Mouse (Mus musculus): ENCODE data around the gene Dirc2. TPM values are rescaled to one million over a fixed set of nuclear protein-coding genes. Genes with fewer than 3 reads are reported as not detected.

The Dirc2 gene
- polyA plus RNA-seq, 1 experiment from 2014 or later: 16.7 TPM

DNA sequence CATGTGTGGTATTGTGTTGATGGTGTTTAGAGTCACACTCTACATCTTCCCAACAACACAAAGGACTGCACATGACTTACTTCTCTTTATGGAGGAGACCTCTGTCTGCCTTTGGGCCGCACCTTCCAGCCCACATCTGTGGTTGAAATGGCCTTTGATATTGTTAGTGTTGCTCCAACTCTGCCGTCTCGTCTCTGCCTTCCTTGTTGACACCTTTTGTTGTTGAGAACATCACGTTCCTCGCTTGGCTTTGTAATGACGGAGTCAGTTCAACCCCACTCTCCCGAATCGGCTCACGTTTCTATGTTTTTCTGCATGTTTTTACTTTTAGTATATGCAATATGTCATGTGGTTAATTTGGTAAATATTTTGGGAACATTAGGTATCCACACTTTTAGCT is 11.9 kb upstream of the Dirc2 start:
- 91% methylated on average over 9 of the region's 9 CpGs for WGBS
- no peak overlapping the region for H3K9ac ChIP-seq (replicated peaks; ENCODE audit: low read depth, low read length)

DNA sequence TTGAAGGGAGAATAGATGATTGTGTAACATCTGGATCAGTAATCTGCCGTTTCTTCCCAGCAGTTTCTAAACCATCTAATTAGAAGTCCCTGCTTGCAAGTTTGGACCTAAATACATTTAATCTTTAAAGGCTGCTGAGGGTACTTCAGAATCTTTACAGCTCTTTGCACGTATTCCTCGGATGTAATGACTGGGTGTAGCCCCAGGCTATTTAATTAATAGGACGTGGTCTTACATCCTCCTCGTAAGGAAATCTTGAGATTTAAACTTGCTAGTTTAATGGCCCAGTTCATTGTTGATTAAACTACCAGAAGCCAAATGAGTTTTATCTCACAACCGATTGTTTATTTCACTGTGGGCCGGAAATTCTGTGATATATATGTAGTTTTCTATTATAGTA is 10.5 kb upstream of the Dirc2 start:
- H3K27me3 ChIP-seq (ENCODE audit: control insufficient read depth, insufficient read depth, low read length): no peaks in the 10 kb centered on the region
- H3K4me1 ChIP-seq (ENCODE audit: control insufficient read depth, insufficient read depth, low read length): no peaks in the 10 kb centered on the region
- ATAC-seq (ENCODE audit: insufficient number of reproducible peaks, insufficient read depth, low FRiP score, low read depth): no peak
- WGBS: 85% methylated on average over 7 of the region's 7 CpGs
- no peaks in the 10 kb centered on the region for H3K36me3 ChIP-seq (ENCODE audit: control insufficient read depth, insufficient read depth, low read length)
- H3K9me3 ChIP-seq (ENCODE audit: control insufficient read depth, low read depth, low read length): no peaks in the 10 kb centered on the region
- H3K27ac ChIP-seq (ENCODE audit: low read length): no peak overlapping the region
- no peak overlapping the region for H3K9ac ChIP-seq (replicated peaks; ENCODE audit: low read depth, low read length)
- no peak overlapping the region for H3K4me3 ChIP-seq (ENCODE audit: low read depth, low read length)
- H3K4me2 ChIP-seq (replicated peaks; ENCODE audit: low read depth, low read length): no peak overlapping the region

More for the DNA sequence above, 11.9 kb upstream of the Dirc2 start:
- Histone ChIP-seq H3K4me1 (ENCODE audit: control insufficient read depth, insufficient read depth, low read length) (no peaks in the 10 kb centered on the region), H3K27me3 (ENCODE audit: control insufficient read depth, insufficient read depth, low read length) (no peaks in the 10 kb centered on the region), H3K36me3 (ENCODE audit: control insufficient read depth, insufficient read depth, low read length) (no peaks in the 10 kb centered on the region), H3K9me3 (ENCODE audit: control insufficient read depth, low read depth, low read length) (no peaks in the 10 kb centered on the region), H3K4me3 (ENCODE audit: low read depth, low read length) (no peak overlapping the region), H3K27ac (ENCODE audit: low read length) (no peak overlapping the region), H3K4me2 (replicated peaks; ENCODE audit: low read depth, low read length) (no peak overlapping the region)
- no peak for ATAC-seq (ENCODE audit: insufficient number of reproducible peaks, insufficient read depth, low FRiP score, low read depth)

DNA sequence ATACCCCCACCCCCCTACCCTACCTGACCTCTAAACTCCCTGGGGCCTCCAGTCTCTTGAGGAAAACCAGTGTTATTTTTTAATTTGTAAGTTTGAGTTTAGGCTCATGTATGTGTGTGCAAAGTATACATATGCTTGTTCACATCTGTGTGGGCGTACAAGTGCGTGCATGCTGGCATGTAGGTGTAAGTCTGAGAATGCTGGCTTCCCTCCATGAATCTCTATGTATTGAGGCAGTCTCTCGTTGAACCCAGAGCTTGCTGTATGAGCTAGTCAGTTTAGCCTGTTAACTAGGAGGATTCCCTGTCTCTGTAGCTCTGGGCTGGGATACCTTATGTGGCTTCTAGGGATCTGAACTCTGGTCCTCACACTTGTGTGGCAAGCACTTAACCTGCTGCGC is 8.6 kb upstream of the Dirc2 start:
- no peak overlapping the region for H3K9ac ChIP-seq (replicated peaks; ENCODE audit: low read depth, low read length)
- H3K27me3 ChIP-seq (ENCODE audit: control insufficient read depth, insufficient read depth, low read length): no peaks in the 10 kb centered on the region
- no peak overlapping the region for H3K4me3 ChIP-seq (ENCODE audit: low read depth, low read length)
- 94% methylated on average over 4 of the region's 4 CpGs for WGBS
- H3K36me3 ChIP-seq (ENCODE audit: control insufficient read depth, insufficient read depth, low read length): no peaks in the 10 kb centered on the region
- no peaks in the 10 kb centered on the region for H3K4me1 ChIP-seq (ENCODE audit: control insufficient read depth, insufficient read depth, low read length)
- no peak overlapping the region for H3K27ac ChIP-seq (ENCODE audit: low read length)
- H3K4me2 ChIP-seq (replicated peaks; ENCODE audit: low read depth, low read length): no peak overlapping the region
- no peaks in the 10 kb centered on the region for H3K9me3 ChIP-seq (ENCODE audit: control insufficient read depth, low read depth, low read length)
- ATAC-seq (ENCODE audit: insufficient number of reproducible peaks, insufficient read depth, low FRiP score, low read depth): no peak

DNA sequence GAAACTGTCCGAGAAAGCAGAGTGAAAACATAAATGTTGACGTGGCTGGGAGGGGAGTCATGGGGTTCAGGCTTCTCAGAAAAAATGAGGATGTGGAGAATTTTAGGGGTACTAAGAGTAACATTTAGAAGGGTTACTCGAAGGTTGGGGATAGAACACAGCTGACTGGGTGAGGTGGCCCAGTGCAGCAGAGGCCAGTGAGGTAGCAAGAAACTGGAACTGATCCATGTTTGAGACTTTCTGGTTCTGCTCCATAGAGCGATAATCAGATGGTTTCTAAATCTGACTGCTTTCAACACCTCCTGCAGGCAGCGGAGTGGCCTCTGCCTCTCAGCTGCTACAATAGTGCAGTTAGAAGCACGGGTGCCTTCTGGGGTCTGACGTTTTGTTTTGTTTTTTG is 7.6 kb upstream of the Dirc2 start:
- no peak overlapping the region for H3K9ac ChIP-seq (replicated peaks; ENCODE audit: low read depth, low read length)
- H3K4me1 ChIP-seq (ENCODE audit: control insufficient read depth, insufficient read depth, low read length): no peaks in the 10 kb centered on the region
- H3K27ac ChIP-seq (ENCODE audit: low read length): no peak overlapping the region
- 90% methylated on average over 7 of the region's 7 CpGs for WGBS
- H3K9me3 ChIP-seq (ENCODE audit: control insufficient read depth, low read depth, low read length): no peaks in the 10 kb centered on the region
- no peak overlapping the region for H3K4me3 ChIP-seq (ENCODE audit: low read depth, low read length)
- H3K36me3 ChIP-seq (ENCODE audit: control insufficient read depth, insufficient read depth, low read length): no peaks in the 10 kb centered on the region
- no peak for ATAC-seq (ENCODE audit: insufficient number of reproducible peaks, insufficient read depth, low FRiP score, low read depth)
- H3K4me2 ChIP-seq (replicated peaks; ENCODE audit: low read depth, low read length): no peak overlapping the region
- no peaks in the 10 kb centered on the region for H3K27me3 ChIP-seq (ENCODE audit: control insufficient read depth, insufficient read depth, low read length)

DNA sequence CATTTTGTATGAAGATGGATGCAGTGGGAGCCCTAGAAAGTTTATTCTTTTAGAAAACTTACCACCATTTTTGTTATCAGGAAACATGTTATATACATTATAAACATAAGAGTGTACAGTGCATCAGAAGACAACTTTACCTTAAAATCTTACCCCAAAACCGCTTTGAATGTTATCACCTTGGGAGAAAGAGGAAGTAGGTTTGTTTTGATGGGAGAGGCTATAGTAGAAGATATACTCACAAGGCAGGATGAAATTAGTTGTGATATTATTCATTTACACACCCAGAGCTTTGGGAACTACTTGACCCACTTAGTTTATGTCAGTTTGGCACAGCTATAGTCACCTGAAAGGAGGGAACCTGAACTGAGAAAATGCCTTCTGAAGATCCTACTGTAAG is 6.7 kb upstream of the Dirc2 start:
- 77% methylated on average over 1 of the region's 1 CpGs for WGBS
- no peak for ATAC-seq (ENCODE audit: insufficient number of reproducible peaks, insufficient read depth, low FRiP score, low read depth)
- Histone ChIP-seq H3K4me2 (replicated peaks; ENCODE audit: low read depth, low read length) (no peak overlapping the region), H3K4me1 (ENCODE audit: control insufficient read depth, insufficient read depth, low read length) (peaks cover 5% of the 10 kb centered on the region), H3K36me3 (ENCODE audit: control insufficient read depth, insufficient read depth, low read length) (no peaks in the 10 kb centered on the region), H3K9ac (replicated peaks; ENCODE audit: low read depth, low read length) (no peak overlapping the region), H3K27me3 (ENCODE audit: control insufficient read depth, insufficient read depth, low read length) (no peaks in the 10 kb centered on the region), H3K9me3 (ENCODE audit: control insufficient read depth, low read depth, low read length) (no peaks in the 10 kb centered on the region), H3K4me3 (ENCODE audit: low read depth, low read length) (no peak overlapping the region), H3K27ac (ENCODE audit: low read length) (no peak overlapping the region)

DNA sequence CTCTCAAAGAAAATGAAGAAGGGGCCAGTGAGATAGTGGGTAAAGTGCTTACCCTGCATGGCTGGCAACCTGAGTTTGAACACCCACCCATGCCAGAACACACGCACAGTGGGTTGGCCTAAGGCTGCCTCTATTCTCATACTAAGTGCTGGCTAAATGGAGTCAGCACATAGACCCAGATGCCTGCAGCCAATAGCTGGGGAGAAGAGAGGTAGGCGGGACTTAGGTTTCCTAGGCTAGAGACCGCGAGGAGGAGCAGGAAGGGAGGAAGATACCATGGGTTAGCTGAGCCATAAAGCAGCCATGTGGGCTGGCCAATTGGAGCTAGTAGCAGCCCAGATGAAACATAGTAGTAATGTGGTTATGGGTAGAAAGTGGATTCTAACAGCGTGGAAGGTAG is 3.4 kb upstream of the Dirc2 start:
- H3K4me2 ChIP-seq (replicated peaks; ENCODE audit: low read depth, low read length): no peak overlapping the region
- ATAC-seq (ENCODE audit: insufficient number of reproducible peaks, insufficient read depth, low FRiP score, low read depth): no peak
- H3K27ac ChIP-seq (ENCODE audit: low read length): no peak overlapping the region
- 88% methylated on average over 5 of the region's 5 CpGs for WGBS
- no peaks in the 10 kb centered on the region for H3K27me3 ChIP-seq (ENCODE audit: control insufficient read depth, insufficient read depth, low read length)
- no peaks in the 10 kb centered on the region for H3K36me3 ChIP-seq (ENCODE audit: control insufficient read depth, insufficient read depth, low read length)
- no peaks in the 10 kb centered on the region for H3K9me3 ChIP-seq (ENCODE audit: control insufficient read depth, low read depth, low read length)
- H3K9ac ChIP-seq (replicated peaks; ENCODE audit: low read depth, low read length): no peak overlapping the region
- H3K4me3 ChIP-seq (ENCODE audit: low read depth, low read length): no peak overlapping the region
- H3K4me1 ChIP-seq (ENCODE audit: control insufficient read depth, insufficient read depth, low read length): peaks cover 21% of the 10 kb centered on the region

DNA sequence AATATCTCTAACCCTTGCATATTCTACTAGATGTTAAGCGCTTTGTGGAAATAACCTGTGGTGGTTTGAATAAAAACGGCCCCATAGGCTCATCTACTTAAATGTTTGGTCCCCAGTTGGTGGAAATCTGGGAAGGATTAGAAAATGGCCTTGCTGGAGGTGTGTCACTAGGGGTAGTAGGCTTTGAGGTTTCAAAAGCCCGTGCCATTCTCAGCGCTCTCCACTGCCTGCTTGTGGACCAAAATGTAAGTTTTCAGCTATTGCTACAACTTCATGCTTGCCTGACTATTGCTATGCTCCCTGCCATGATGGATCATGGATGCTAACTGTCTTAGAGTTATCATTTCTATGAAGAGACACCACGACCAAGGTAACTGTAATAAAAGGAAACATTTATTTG is 2.5 kb upstream of the Dirc2 start:
- Histone ChIP-seq H3K9me3 (ENCODE audit: control insufficient read depth, low read depth, low read length) (no peaks in the 10 kb centered on the region), H3K4me3 (ENCODE audit: low read depth, low read length) (no peak overlapping the region), H3K4me2 (replicated peaks; ENCODE audit: low read depth, low read length) (no peak overlapping the region), H3K36me3 (ENCODE audit: control insufficient read depth, insufficient read depth, low read length) (no peaks in the 10 kb centered on the region), H3K9ac (replicated peaks; ENCODE audit: low read depth, low read length) (no peak overlapping the region), H3K27ac (ENCODE audit: low read length) (no peak overlapping the region), H3K4me1 (ENCODE audit: control insufficient read depth, insufficient read depth, low read length) (peaks cover 21% of the 10 kb centered on the region), H3K27me3 (ENCODE audit: control insufficient read depth, insufficient read depth, low read length) (no peaks in the 10 kb centered on the region)
- WGBS: 77% methylated on average over 5 of the region's 5 CpGs
- no peak for ATAC-seq (ENCODE audit: insufficient number of reproducible peaks, insufficient read depth, low FRiP score, low read depth)

DNA sequence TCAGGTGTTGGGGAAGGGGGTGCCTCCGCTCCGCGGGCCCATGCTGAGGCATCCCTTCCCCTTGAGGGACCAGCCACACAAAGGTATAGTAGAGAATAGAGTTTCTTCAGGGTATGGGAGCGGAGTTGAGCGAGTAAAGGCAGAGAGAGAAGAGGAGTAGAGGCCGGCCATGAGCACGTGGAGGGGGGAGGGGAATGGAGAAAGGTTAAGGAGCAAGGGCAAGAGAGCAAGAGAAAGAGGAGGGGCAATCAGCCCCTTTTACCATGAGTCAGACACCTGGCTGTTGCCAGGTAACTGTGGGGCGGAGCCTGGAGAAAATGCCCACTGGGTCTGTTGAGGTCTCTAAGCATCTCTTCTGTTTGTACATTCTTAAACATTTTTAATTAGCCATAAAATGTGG is 2.0 kb upstream of the Dirc2 start:
- Histone ChIP-seq H3K9ac (replicated peaks; ENCODE audit: low read depth, low read length) (no peak overlapping the region), H3K4me1 (ENCODE audit: control insufficient read depth, insufficient read depth, low read length) (peaks cover 21% of the 10 kb centered on the region), H3K27ac (ENCODE audit: low read length) (no peak overlapping the region), H3K4me2 (replicated peaks; ENCODE audit: low read depth, low read length) (peak overlapping the region; percentile 95), H3K9me3 (ENCODE audit: control insufficient read depth, low read depth, low read length) (no peaks in the 10 kb centered on the region), H3K36me3 (ENCODE audit: control insufficient read depth, insufficient read depth, low read length) (no peaks in the 10 kb centered on the region), H3K27me3 (ENCODE audit: control insufficient read depth, insufficient read depth, low read length) (no peaks in the 10 kb centered on the region), H3K4me3 (ENCODE audit: low read depth, low read length) (peak overlapping the region; percentile 79; the same call in 1 of the 2 replicates)
- no peak for ATAC-seq (ENCODE audit: insufficient number of reproducible peaks, insufficient read depth, low FRiP score, low read depth)
- WGBS: 21% methylated on average over 8 of the region's 8 CpGs

DNA sequence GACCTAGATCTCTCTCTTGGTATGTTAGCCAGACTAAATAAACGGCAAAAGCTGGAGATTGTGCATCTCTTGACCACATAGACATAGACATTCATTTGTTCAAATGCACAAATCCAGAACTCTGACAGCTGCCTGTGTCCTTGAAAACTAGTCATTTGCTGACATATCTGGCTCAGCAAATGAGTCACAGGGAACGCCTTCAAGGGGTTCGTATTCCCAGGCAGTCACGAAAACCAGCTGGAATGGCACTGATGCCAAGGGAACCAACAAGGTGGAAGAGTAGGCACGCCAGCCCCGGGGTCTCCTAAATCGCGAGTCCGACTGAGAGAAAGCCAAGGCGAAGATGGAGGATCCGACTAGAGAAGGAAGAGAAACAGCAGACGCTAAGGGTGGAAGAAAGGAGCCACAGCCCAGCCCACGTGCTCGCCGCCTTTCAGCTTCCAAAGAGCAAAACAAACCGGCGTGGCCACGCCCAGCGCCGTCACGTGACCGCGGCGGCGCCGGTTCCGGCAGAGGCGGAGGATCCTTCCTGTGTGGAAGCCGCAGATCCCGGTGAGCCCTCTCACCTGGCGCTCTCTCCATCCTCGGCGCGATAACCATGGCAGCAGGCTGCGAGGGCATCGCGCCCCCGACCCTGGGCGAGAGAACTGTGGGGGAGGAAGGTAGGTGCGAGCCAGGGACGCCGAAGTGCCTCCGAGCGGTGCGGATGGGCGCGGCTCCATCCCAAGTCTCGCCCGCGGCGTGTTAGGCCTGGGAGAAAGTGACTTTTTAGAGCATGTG is 912 bp upstream of the Dirc2 start, which contains the start of gene Hspbap1:
Gene Hspbap1, plus strand, starts transcription at position 498 of the 780 bp plus-strand sequence.
- Histone ChIP-seq H3K4me3 (ENCODE audit: low read depth, low read length) (peak within 1 kb of the TSS; percentile 79), H3K9ac (replicated peaks; ENCODE audit: low read depth, low read length) (peak within 1 kb of the TSS; percentile 84), H3K36me3 (ENCODE audit: control insufficient read depth, insufficient read depth, low read length) (no peaks in the 10 kb centered on the region), H3K27ac (ENCODE audit: low read length) (peak within 1 kb of the TSS; percentile 66; the same call in 1 of the 2 replicates), H3K4me1 (ENCODE audit: control insufficient read depth, insufficient read depth, low read length) (peaks cover 21% of the 10 kb centered on the region), H3K9me3 (ENCODE audit: control insufficient read depth, low read depth, low read length) (no peaks in the 10 kb centered on the region), H3K27me3 (ENCODE audit: control insufficient read depth, insufficient read depth, low read length) (no peaks in the 10 kb centered on the region), H3K4me2 (replicated peaks; ENCODE audit: low read depth, low read length) (peak within 1 kb of the TSS; percentile 95)
- peak; percentile 59 for ATAC-seq (ENCODE audit: insufficient number of reproducible peaks, insufficient read depth, low FRiP score, low read depth)
- 1% methylated on average over 51 of the region's 51 CpGs for WGBS
